Mouse (Mus musculus) C2C12 (cell line): ENCODE results near the gene Zbtb7b.

ENCODE experiments used
- CEBPB ChIP-seq: IDR thresholded peaks from one replicate; pipeline ENCODE4 v1.6.1; 2011; ENCODE audit warnings: low read depth, mild to moderate bottlenecking, control low read depth, moderate library complexity
- CTCF ChIP-seq: IDR thresholded peaks from one replicate; pipeline ENCODE4 v1.5.1; 2011; ENCODE audit not compliant: control insufficient read depth, insufficient read depth, insufficient read length
- FOSL1 ChIP-seq: IDR thresholded peaks from one replicate; pipeline ENCODE4 v1.8.0; 2011; ENCODE audit warnings: mild to moderate bottlenecking, low read length; ENCODE audit not compliant: poor library complexity, insufficient read depth, severe bottlenecking
- MAX ChIP-seq: IDR thresholded peaks from one replicate; pipeline ENCODE4 v1.6.1; 2011; ENCODE audit warnings: mild to moderate bottlenecking, control low read depth
- MYOD1 ChIP-seq: IDR thresholded peaks from one replicate; pipeline ENCODE4 v1.6.1; 2011; ENCODE audit warnings: low read depth; ENCODE audit not compliant: control insufficient read depth, insufficient read length
- MYOG ChIP-seq: IDR thresholded peaks from one replicate; pipeline ENCODE4 v1.6.1; 2011; ENCODE audit not compliant: control insufficient read depth, insufficient read length; ENCODE audit errors: extremely low read depth
- USF1 ChIP-seq: IDR thresholded peaks from one replicate; pipeline ENCODE4 v1.6.1; 2011; ENCODE audit warnings: low read depth, mild to moderate bottlenecking, control low read depth, moderate library complexity

DNA sequence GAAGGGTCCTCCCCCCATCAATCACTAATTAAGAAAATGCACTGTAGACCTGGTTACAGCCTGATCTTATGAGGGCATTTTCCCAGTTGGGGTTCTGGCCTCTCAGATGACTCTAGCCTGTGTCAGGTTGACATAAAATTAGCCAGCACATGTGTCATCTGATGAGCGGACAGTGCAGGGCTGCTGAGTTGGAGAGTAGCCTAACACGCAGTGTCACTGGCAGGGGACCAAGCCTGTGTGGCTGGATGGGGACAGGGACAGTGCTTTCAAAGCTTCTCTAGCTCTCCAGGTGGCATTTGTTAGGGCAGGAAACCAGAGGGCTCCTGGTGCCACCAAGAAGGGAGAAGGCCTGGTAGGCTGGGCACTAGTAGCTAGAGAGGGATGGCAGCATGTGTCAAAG is 46.1 kb upstream of the Zbtb7b start:
- TF ChIP-seq CTCF (no peak), MAX (no peak), USF1 (no peak), MYOD1 (no peak), FOSL1 (no peak), CEBPB (no peak), MYOG (no peak)
